Mouse (Mus musculus) midbrain, embryonic 12.5 days (tissue): ENCODE results near the gene Gtf2f2. TPM values are rescaled to one million over a fixed set of nuclear protein-coding genes. Genes with fewer than 3 reads are reported as not detected.
A peak's percentile ranks its signal among the peaks of the same experiment; 100 is the strongest.
"Not testable (repeated sequence)": the region's sequence is repeated elsewhere in the genome, so short reads cannot be mapped to it uniquely, and the experiment has no call there.

ENCODE experiments used
- ATAC-seq: fragments of 200-750 bp; cut with Nextera tagmentation; 2 replicates; pipeline ENCODE4 v1.8.0; 2017; ENCODE audit warnings: low read depth, moderate TSS enrichment, moderate library complexity; ENCODE audit not compliant: low FRiP score
- H3K27ac ChIP-seq: fragments of 300-500 bp; sonication (generic); replicated peaks from 2 replicates; pipeline ENCODE4 v1.5.1; 2016; ENCODE audit warnings: mild to moderate bottlenecking
- H3K27me3 ChIP-seq: fragments of 300-500 bp; sonication (generic); 2 replicates; pipeline ENCODE4 v1.6.1; 2016; ENCODE audit warnings: mild to moderate bottlenecking
- H3K36me3 ChIP-seq: fragments of 300-500 bp; sonication (generic); 2 replicates; pipeline ENCODE4 v1.6.1; 2016
- H3K4me1 ChIP-seq: fragments of 300-500 bp; sonication (generic); 2 replicates; pipeline ENCODE4 v1.6.1; 2016
- H3K4me2 ChIP-seq: fragments of 300-500 bp; sonication (generic); replicated peaks from 2 replicates; pipeline ENCODE4 v1.6.1; 2016; ENCODE audit warnings: mild to moderate bottlenecking, moderate library complexity
- H3K4me3 ChIP-seq: fragments of 300-500 bp; sonication (generic); 2 replicates; pipeline ENCODE4 v1.5.1; 2016; ENCODE audit warnings: mild to moderate bottlenecking
- H3K9ac ChIP-seq: fragments of 300-500 bp; sonication (generic); replicated peaks from 2 replicates; pipeline ENCODE4 v1.6.1; 2016; ENCODE audit warnings: mild to moderate bottlenecking, moderate library complexity
- H3K9me3 ChIP-seq: fragments of 300-500 bp; sonication (generic); 2 replicates; pipeline ENCODE4 v1.6.1; 2016; ENCODE audit warnings: mild to moderate bottlenecking
- WGBS: fragments of 180-500 bp; shearing (Covaris S2); methylation state at CpG from one replicate; pipeline ENCODE4 v1.1.7; 2016; 5-methylcytosine and 5-hydroxymethylcytosine counted together
- polyA plus RNA-seq: library from polyadenylated mRNA; unstranded; fragments of >200 nt; fragmentation: Nextera tagmentation; extraction: Ambion mirVana; gene quantifications from 2 replicates; pipeline ENCODE4 v1.2.1, GENCODE M21; 2016

Gtf2f2 gene
- polyA plus RNA-seq, 1 experiment from 2014 or later, result 48.9 TPM

DNA sequence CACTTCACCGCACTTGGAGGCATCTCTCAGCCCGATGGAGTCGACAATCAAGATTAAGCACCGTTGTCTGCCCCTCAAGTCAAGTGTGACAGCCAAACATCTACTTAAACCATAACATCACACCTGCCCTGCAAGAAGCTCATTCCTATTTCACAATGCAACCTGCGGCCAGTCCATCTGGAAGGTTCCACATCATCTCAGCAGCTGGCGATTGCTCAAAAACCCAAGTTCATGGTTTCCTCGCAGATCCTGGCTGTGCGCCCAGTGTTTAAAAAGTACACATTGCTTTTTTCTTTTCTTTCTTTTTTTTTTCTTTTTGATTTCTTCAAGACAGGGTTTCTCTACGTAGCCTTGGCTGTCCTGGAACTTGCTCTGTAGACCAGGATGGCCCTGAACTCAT, 137.1 kb downstream of the Gtf2f2 start:
- Histone ChIP-seq H3K36me3 (no peaks in the 10 kb centered on the region), H3K27ac (no peak overlapping the region), H3K9ac (no peak overlapping the region), H3K4me2 (no peak overlapping the region), H3K27me3 (no peaks in the 10 kb centered on the region; the same call in none of the 2 replicates), H3K4me3 (no peak overlapping the region), H3K9me3 (no peaks in the 10 kb centered on the region), H3K4me1 (peaks cover 5% of the 10 kb centered on the region)
- no peak for ATAC-seq
- 88% methylated on average over 9 of the region's 9 CpGs for WGBS

DNA sequence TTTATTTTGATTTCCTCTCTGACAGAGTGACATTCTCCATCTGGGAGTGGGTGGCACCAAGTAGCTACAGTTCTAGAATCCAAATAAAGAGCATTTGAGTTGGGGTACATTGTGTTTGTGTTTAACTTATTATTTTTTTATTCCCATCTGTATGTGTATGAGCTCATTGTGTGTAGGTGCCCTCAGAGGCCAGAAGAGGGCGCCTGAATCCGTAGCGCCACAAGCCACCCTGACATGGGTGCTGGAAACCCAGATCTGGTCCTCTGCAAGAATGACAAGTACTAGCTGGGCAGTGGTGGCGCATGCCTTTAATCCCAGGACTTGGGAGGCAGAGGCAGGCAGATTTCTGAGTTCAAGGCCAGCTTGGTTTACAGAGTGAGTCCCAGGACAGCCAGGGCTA, 138.9 kb downstream of the Gtf2f2 start:
- H3K9me3 ChIP-seq, result no peaks in the 10 kb centered on the region
- H3K4me2 ChIP-seq, result no peak overlapping the region
- 83% methylated on average over 4 of the region's 4 CpGs for WGBS
- no peaks in the 10 kb centered on the region for H3K36me3 ChIP-seq
- H3K27ac ChIP-seq, result 0 out of 2 replicates have a peak overlapping the region, but pooled peaks have one; percentile 43
- no peak overlapping the region for H3K9ac ChIP-seq
- no peak overlapping the region for H3K4me3 ChIP-seq
- H3K27me3 ChIP-seq, result peaks cover 2% of the 10 kb centered on the region
- ATAC-seq, result no peak
- peaks cover 3% of the 10 kb centered on the region; the same call in 1 of the 2 replicates for H3K4me1 ChIP-seq

DNA sequence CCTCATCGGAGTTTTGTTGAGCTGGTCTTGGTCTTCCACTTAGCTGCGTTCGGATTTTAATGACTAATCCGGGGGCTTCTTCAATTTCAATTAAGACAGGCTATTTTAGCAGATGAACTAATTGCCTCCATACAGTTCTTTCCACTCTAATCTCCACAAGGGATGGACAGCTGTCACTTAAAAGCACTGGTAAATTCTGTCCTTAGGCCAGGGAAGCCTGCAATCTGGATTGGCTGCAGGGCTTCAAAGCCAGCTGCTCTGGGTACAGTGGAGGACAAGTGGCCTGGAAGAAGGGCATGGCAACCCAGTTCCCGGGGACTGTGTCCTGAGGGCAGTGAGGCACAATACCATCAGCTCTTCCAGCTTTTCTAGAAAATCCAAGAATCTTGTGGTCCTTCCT, 139.6 kb downstream of the Gtf2f2 start:
- Histone ChIP-seq H3K4me3 (peak overlapping the region; percentile 19; the same call in 1 of the 2 replicates), H3K27me3 (peaks cover 9% of the 10 kb centered on the region), H3K9ac (no peak overlapping the region), H3K9me3 (no peaks in the 10 kb centered on the region), H3K36me3 (no peaks in the 10 kb centered on the region), H3K27ac (peak overlapping the region; percentile 43; the same call in 1 of the 2 replicates), H3K4me2 (peak overlapping the region; percentile 33), H3K4me1 (no peaks in the 10 kb centered on the region)
- ATAC-seq, result peak; percentile 80
- 7% methylated on average over 4 of the region's 5 CpGs for WGBS

DNA sequence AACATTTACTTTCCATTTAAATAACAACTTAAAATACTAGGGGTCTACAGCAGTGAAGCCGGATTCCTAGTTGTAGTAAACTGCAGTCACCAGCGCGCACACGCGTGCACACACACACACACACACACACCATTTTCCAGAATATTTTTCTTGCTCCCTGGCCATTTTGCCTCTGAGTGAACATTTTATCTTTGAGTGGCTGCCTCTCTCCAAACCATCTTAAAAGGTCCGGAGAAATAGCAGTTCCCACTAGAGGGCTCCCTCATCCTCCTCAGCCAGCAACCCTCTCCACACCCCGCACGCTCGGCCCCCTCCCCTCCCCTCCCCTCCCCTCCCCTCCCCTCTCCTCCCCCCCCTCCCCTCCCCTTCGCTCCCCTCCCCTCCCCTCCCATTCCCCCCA, 140.0 kb downstream of the Gtf2f2 start:
- H3K4me2 ChIP-seq, result peak overlapping the region; percentile 33
- 20% methylated on average over 9 of the region's 10 CpGs for WGBS
- ATAC-seq, result peak; percentile 66
- no peak overlapping the region for H3K9ac ChIP-seq
- H3K4me1 ChIP-seq, result no peaks in the 10 kb centered on the region
- H3K27ac ChIP-seq, result peak overlapping the region; percentile 46; the same call in 1 of the 2 replicates
- no peaks in the 10 kb centered on the region for H3K36me3 ChIP-seq
- no peaks in the 10 kb centered on the region for H3K9me3 ChIP-seq
- H3K4me3 ChIP-seq, result peak overlapping the region; percentile 19
- peaks cover 9% of the 10 kb centered on the region for H3K27me3 ChIP-seq

GRCm38 (mm10) chr14:75869769-75870363, 140.8 kb downstream of the Gtf2f2 start:
- ATAC-seq, result no peak
- Histone ChIP-seq H3K27ac (no peak overlapping the region), H3K36me3 (no peaks in the 10 kb centered on the region), H3K9me3 (no peaks in the 10 kb centered on the region), H3K9ac (no peak overlapping the region), H3K4me2 (no peak overlapping the region), H3K27me3 (peaks cover 14% of the 10 kb centered on the region), H3K4me1 (no peaks in the 10 kb centered on the region), H3K4me3 (no peak overlapping the region)
- 74% methylated on average over 14 of the region's 14 CpGs for WGBS

DNA sequence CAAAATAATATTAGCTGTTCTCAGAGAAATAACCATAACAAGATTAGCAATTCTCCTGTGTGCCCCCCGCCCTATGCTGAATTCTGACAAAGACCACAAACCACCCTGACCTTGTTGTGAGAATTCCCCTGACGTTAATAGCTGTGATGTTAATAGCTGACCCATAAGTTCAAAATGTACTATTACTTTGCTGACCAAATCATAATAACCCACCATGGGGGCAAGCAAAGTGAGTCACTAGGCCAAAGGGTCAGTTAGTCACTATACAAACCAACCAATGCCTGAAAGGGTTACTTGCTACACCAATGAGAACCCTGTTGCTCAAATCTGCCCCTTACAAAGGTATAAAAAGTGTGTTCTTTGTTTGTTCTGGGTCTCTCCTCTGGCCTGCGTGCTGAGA, 142.6 kb downstream of the Gtf2f2 start:
- not testable (repeated sequence) for ATAC-seq, H3K36me3 ChIP-seq, H3K4me1 ChIP-seq, H3K4me2 ChIP-seq, H3K9ac ChIP-seq, H3K4me3 ChIP-seq, H3K27ac ChIP-seq, H3K9me3 ChIP-seq
- peaks cover 14% of the 10 kb centered on the region for H3K27me3 ChIP-seq
- WGBS, result 67% methylated on average over 3 of the region's 3 CpGs

GRCm38 (mm10) chr14:75866706-75867333, 143.8 kb downstream of the Gtf2f2 start:
- Histone ChIP-seq H3K27ac (no peak overlapping the region), H3K36me3 (no peaks in the 10 kb centered on the region), H3K9me3 (no peaks in the 10 kb centered on the region), H3K9ac (no peak overlapping the region), H3K4me2 (no peak overlapping the region), H3K27me3 (peaks cover 14% of the 10 kb centered on the region), H3K4me3 (no peak overlapping the region), H3K4me1 (peaks cover 8% of the 10 kb centered on the region)
- no peak for ATAC-seq
- 80% methylated on average over 9 of the region's 9 CpGs for WGBS

DNA sequence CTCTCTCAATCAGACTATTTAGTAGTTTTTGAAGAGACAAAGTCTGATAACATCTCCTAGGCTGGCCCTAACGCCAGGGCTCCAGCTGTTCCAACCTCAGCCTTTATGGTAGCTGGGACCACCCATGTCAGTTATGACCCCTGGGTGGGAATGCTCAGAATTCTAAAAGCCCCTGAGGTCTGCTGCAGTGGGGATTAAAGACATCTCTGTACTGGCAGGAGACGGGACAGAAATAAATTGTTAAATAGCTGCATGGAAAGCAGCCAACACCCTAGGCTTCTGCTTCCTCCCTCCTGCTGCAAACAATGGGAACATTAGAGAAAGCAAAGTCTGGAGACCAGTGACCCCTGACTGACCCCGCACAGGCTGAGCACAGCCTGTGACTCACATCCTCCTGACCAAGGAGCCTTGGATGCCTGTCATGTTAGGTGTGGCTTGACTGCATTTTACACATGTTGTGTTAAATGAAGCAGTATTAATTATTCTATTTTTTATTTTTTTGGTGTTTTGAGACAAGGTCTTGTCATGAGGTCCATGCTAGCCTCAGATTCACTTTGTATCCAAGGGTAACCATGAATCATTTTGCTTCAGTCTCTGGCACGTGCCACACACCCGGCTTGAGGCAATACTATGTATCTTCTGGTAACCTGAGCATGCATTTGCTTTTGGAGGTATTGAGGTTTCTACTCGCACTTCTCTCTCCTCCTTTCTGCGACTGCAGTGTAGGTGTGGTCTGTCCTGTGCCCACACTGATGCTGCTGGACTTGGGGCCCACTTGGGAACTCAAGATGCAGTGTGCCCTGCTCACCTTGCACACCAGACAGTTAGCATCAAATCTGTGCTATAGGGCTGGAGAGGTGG, 146.9 kb downstream of the Gtf2f2 start:
- H3K27ac ChIP-seq, result peak overlapping the region; percentile 58
- no peaks in the 10 kb centered on the region for H3K9me3 ChIP-seq
- peaks cover 8% of the 10 kb centered on the region for H3K4me1 ChIP-seq
- no peak overlapping the region for H3K4me2 ChIP-seq
- H3K9ac ChIP-seq, result no peak overlapping the region
- H3K36me3 ChIP-seq, result no peaks in the 10 kb centered on the region
- 10% methylated on average over 7 of the region's 7 CpGs for WGBS
- H3K27me3 ChIP-seq, result peaks cover 14% of the 10 kb centered on the region
- peak; percentile 75 for ATAC-seq
- no peak overlapping the region for H3K4me3 ChIP-seq

DNA sequence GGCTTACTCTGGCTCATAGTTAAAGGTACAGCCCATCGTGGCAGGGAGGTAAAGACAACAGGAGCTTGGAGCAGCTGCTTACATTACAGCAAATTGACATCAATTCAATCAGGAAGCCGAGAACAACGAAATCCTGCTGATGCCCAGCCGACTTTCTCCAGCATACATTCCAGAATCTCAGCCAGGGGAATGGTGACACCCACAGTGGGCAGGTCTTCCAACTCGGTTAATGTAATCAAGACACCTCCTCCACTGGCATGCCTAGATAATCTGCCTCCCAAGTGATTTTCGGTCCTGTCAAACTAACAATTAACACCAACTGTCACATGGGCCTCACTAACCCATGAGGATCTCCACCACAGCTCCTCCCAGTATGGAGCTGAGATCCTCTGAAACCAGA, 148.0 kb downstream of the Gtf2f2 start:
- Histone ChIP-seq H3K4me3 (no peak overlapping the region), H3K9ac (no peak overlapping the region), H3K4me1 (peaks cover 8% of the 10 kb centered on the region), H3K27ac (no peak overlapping the region), H3K9me3 (no peaks in the 10 kb centered on the region), H3K36me3 (no peaks in the 10 kb centered on the region), H3K4me2 (no peak overlapping the region), H3K27me3 (peaks cover 14% of the 10 kb centered on the region)
- 90% methylated on average over 6 of the region's 6 CpGs for WGBS
- no peak for ATAC-seq

- WGBS, result 88% methylated on average over 2 of the region's 2 CpGs
- ATAC-seq, result no peak
- H3K9ac ChIP-seq, result no peak overlapping the region
- no peak overlapping the region for H3K4me3 ChIP-seq
- H3K27me3 ChIP-seq, result no peaks in the 10 kb centered on the region
- no peaks in the 10 kb centered on the region for H3K9me3 ChIP-seq
- H3K27ac ChIP-seq, result no peak overlapping the region
- H3K4me2 ChIP-seq, result no peak overlapping the region
- H3K4me1 ChIP-seq, result peaks cover 8% of the 10 kb centered on the region
- H3K36me3 ChIP-seq, result 0 out of 2 replicates have a peak, but pooled peaks cover 3% of the 10 kb centered on the region
Measured at GRCm38 (mm10) chr14:75859619-75860018, 151.0 kb downstream of the Gtf2f2 start.

- Histone ChIP-seq H3K4me3 (no peak overlapping the region), H3K36me3 (0 out of 2 replicates have a peak, but pooled peaks cover 8% of the 10 kb centered on the region), H3K9ac (no peak overlapping the region), H3K9me3 (no peaks in the 10 kb centered on the region), H3K4me1 (no peaks in the 10 kb centered on the region), H3K27me3 (no peaks in the 10 kb centered on the region), H3K27ac (no peak overlapping the region), H3K4me2 (no peak overlapping the region)
- ATAC-seq, result no peak
- 74% methylated on average over 2 of the region's 2 CpGs for WGBS
Measured at GRCm38 (mm10) chr14:75858181-75858580, 152.5 kb downstream of the Gtf2f2 start.
